Mouse (Mus musculus): ENCODE measurements at regions not wholly inside any gene's neighbourhood (a gene's known extent, or its start where the extent isn't known, plus 50 kb on each side); places are given as distances from the start of the nearest gene placed in this dataset.

DNA sequence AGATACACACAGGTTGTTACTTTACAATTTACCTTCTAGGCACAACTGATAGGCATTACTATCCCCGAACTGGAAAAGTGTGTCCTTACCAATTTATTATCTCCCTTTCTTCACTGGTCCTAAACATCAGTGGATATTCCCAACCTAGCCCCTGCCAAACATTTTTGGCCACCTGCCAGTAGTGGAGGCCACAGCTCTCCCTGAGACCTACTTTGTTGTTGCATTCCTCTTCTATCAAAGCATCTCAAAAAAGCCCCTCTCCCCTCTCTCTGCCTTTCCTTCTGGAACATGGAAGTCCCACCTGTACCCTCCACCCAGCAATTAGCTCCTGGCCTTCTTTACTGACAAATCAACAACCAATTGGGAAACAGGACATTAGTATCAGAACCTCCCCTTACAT is 282.2 kb downstream of the Rnf152 start:
- DNase-seq, result peak; percentile 13

- no peak for DNase-seq
These were observed 285.7 kb downstream of the Rnf152 start for GRCm38 (mm10) chr1:105070661-105071455.

GRCm38 (mm10) chr1:105067902-105068301 is 288.6 kb downstream of the Rnf152 start:
- DNase-seq, result no peak

DNA sequence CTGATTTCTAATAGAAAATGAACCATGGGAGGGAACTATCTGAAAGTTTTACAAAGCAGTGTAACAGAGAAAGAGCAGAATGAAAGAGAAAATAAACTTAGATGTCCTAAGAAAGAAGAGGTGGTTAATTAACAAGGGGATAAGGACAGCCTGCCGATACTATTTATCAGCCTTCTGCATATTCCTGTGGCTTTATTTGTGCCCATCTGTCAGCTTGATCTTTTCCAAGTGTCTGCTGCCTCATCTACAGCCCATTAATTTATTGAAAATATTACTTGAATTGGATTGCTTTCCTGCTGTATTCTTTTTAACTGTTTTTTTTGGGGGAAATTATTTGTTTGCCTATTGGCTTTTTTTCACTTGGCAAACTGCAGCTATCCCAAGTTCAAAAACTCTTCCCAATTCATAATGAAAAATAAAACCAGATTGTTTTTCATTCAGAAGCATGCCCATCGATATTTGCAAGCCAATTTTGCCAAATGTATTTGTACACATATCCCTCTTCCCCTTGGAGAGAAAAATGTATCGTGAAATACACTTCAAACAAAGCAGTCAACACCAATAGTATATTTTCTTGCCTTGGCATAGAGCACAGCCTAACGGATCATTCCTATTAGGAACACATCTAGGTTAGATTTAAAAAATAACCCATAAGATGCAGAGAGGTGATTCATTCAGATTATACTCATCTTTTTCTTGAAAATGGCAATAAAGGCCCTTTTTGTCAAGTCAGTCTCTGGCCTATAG is 289.3 kb downstream of the Rnf152 start:
- no peak for DNase-seq

- DNase-seq, result no peak
These were observed 282.4 kb downstream of the Cdh20 start for GRCm38 (mm10) chr1:105050584-105051363.
